Mouse (Mus musculus) ES-Bruce4 (cell line): Measurements from ENCODE around the gene Zfp78. TPM values are rescaled to one million over a fixed set of nuclear protein-coding genes. Genes with fewer than 3 reads are reported as not detected.
A peak's percentile ranks its signal among the peaks of the same experiment; 100 is the strongest.

ENCODE experiments used
- H3K27ac ChIP-seq: 2 replicates; pipeline ENCODE4 v1.5.1; 2012; ENCODE audit warnings: low read length, inconsistent platforms; ENCODE audit not compliant: insufficient read depth
- H3K27me3 ChIP-seq: 2 replicates; pipeline ENCODE4 v1.6.1; 2012; ENCODE audit warnings: mild to moderate bottlenecking, low read length, inconsistent platforms; ENCODE audit not compliant: control insufficient read depth, poor library complexity, insufficient read depth, severe bottlenecking
- H3K36me3 ChIP-seq: 2 replicates; pipeline ENCODE4 v1.6.1; 2012; ENCODE audit warnings: inconsistent platforms, mild to moderate bottlenecking, low read length, moderate library complexity; ENCODE audit not compliant: control insufficient read depth, poor library complexity, insufficient read depth, severe bottlenecking
- H3K4me1 ChIP-seq: one replicate; pipeline ENCODE4 v1.8.1; 2011; ENCODE audit warnings: low read length; ENCODE audit not compliant: control insufficient read depth, insufficient read depth
- H3K4me3 ChIP-seq: 2 replicates; pipeline ENCODE4 v1.5.1; 2011; ENCODE audit warnings: low read depth, mild to moderate bottlenecking, low read length
- H3K9ac ChIP-seq: 2 replicates; pipeline ENCODE4 v1.6.1; 2012; ENCODE audit warnings: low read depth, mild to moderate bottlenecking, inconsistent platforms; ENCODE audit not compliant: poor library complexity, severe bottlenecking
- H3K9me3 ChIP-seq: replicated peaks from 2 replicates; pipeline ENCODE4 v1.6.1; 2012; ENCODE audit warnings: mild to moderate bottlenecking, low read length, inconsistent platforms; ENCODE audit not compliant: control insufficient read depth, poor library complexity, insufficient read depth, severe bottlenecking
- CTCF ChIP-seq: IDR thresholded peaks from one replicate; pipeline ENCODE4 v1.8.1; 2011; ENCODE audit warnings: low read depth, low read length
- EP300 ChIP-seq: IDR thresholded peaks from 2 replicates; pipeline ENCODE4 v1.6.1; 2011; ENCODE audit warnings: low read depth, low read length; ENCODE audit not compliant: insufficient read depth
- POLR2A ChIP-seq: IDR thresholded peaks from one replicate; pipeline ENCODE4 v1.8.1; 2011; ENCODE audit warnings: low read length; ENCODE audit not compliant: insufficient read depth
- polyA plus RNA-seq: library from polyadenylated mRNA; stranded (reverse); fragments of >200 nt; gene quantifications from 2 replicates; pipeline ENCODE4 v1.2.4, GENCODE M21; 2011; ENCODE audit warnings: low read depth; ENCODE audit not compliant: missing spikeins, insufficient read depth, insufficient read length

The Zfp78 gene
- polyA plus RNA-seq, 1 experiment, result 1.2 TPM

DNA sequence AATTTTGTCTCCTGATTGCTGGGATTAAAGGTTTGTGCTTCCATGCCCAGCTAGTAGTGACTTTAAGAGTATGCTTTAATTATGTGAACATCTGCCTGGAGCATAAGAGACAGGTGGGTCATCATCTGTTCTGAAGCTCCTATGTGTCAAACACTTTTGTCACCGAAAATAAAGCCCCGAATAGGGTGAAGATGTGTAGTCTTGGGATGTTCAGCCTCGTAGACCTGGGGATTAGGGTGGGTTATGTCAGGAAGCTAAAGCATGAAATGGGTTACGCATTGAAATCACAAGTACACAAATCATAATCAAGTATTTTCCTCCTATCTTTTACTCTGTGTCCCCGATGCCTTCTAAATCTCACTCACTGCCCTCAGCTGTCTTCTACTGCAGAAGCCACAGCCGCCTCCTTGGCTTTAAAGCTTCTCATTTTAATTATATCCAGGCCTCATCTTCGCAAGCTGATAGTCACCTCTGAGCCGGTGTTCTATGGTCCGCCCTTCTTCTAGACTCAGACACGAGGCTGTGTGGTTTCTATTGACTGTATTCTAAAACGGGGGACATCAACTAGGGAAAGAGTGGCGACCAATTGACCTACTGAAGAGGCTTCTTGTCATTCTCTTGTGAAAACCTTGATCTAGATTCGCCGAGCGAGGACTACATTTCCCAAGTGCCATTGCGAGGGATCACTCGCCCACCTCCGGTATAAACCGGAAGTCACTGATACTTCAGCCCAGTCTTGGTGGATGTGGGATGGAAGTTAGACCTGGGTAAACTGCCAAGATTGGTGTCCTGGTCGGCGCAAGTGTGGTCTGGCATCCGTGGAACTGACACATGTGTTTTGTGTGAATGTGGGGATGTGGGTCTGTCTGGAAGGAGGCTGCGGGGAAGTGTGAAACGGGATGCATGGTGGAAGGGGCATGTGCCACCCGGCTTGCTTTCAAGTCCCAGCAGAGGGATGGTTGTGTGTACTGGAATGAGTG is 35.2 kb downstream of the Zfp78 start, which contains the start of gene Smim17:
Gene Smim17 (plus strand): TSS at position 720 of the 980 bp plus-strand sequence.
- H3K4me1 ChIP-seq, result no peaks in the 10 kb centered on the region
- H3K27me3 ChIP-seq, result no peaks in the 10 kb centered on the region
- TF ChIP-seq POLR2A (peak; percentile 53), EP300 (no peak)
- no peaks in the 10 kb centered on the region for H3K36me3 ChIP-seq
- no peaks in the 10 kb centered on the region for H3K9me3 ChIP-seq
- H3K4me3 ChIP-seq, result peak within 1 kb of the TSS; percentile 98
- peak within 1 kb of the TSS; percentile 26 for H3K9ac ChIP-seq
- no peak within 1 kb of the TSS for H3K27ac ChIP-seq

DNA sequence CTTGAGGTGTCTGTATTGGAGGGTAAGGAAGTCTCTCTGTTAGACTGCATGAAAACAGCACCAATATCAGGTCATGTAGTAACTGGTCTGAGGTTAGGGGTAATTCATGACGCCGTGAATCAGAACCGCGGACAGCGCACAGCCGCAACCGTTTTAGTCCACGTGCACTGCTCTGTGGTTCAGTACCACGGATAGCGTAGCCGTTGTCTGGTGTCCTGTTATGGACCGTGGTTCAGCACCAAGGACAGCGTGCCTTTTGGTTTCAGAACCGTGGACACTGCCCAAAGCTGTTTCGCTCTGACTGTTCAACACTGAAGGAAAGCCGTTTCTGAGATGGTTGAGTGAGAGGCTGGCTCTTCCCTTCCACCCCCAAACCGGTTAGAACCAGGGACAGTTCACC is 47.0 kb downstream of the Zfp78 start, which contains the start of gene Gm20715:
Gene Gm20715 (plus strand): TSS at position 235 of the 400 bp plus-strand sequence.
- Histone ChIP-seq H3K9me3 (no peaks in the 10 kb centered on the region), H3K27ac (no peak within 1 kb of the TSS), H3K27me3 (no peaks in the 10 kb centered on the region), H3K9ac (no peak within 1 kb of the TSS), H3K4me1 (no peaks in the 10 kb centered on the region), H3K4me3 (no peak within 1 kb of the TSS), H3K36me3 (no peaks in the 10 kb centered on the region)
- TF ChIP-seq EP300 (peak; percentile 91), POLR2A (no peak), CTCF (peak; percentile 36)

- no peaks in the 10 kb centered on the region for H3K36me3 ChIP-seq
- no peaks in the 10 kb centered on the region for H3K9me3 ChIP-seq
- TF ChIP-seq POLR2A (no peak), EP300 (no peak)
- H3K4me3 ChIP-seq, result peak overlapping the region; percentile 9
- H3K27me3 ChIP-seq, result no peaks in the 10 kb centered on the region
- no peaks in the 10 kb centered on the region for H3K4me1 ChIP-seq
- no peak overlapping the region for H3K27ac ChIP-seq
- H3K9ac ChIP-seq, result no peak overlapping the region
Observed at GRCm38 (mm10) chr7:6414626-6415441, 51.8 kb downstream of the Zfp78 start.

GRCm38 (mm10) chr7:6415442-6415787 is 52.3 kb downstream of the Zfp78 start:
- no peaks in the 10 kb centered on the region for H3K36me3 ChIP-seq

DNA sequence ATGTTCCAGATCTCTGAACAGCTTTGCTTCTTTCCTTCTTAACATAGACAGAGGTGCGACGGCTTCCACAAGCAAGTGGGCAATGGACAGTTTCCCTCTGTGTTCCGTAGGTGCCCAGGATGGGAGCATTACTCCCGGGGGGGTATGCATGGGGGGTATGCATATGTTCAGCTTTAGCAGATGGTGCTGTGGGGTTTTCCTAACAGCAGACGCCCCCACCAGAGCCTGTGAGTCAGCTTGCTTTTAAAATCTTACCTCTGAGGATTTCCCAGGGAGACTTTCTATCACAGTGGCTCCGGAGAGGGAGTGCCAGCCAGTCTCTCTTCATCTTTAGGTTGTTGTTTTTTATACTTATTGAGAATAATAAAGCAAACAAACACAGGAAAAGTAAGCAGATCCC is 56.8 kb downstream of the Zfp78 start:
- Histone ChIP-seq H3K9me3 (no peaks in the 10 kb centered on the region), H3K36me3 (no peaks in the 10 kb centered on the region), H3K9ac (no peak overlapping the region), H3K27ac (no peak overlapping the region), H3K27me3 (no peaks in the 10 kb centered on the region), H3K4me1 (no peaks in the 10 kb centered on the region), H3K4me3 (no peak overlapping the region)
- TF ChIP-seq CTCF (no peak), POLR2A (no peak), EP300 (no peak)

More at GRCm38 (mm10) chr7:6415442-6415787, 52.3 kb downstream of the Zfp78 start:
- H3K27me3 ChIP-seq, result no peaks in the 10 kb centered on the region
- H3K9me3 ChIP-seq, result no peaks in the 10 kb centered on the region
- TF ChIP-seq EP300 (no peak), CTCF (no peak), POLR2A (no peak)
- H3K9ac ChIP-seq, result no peak overlapping the region
- H3K27ac ChIP-seq, result no peak overlapping the region
- no peak overlapping the region for H3K4me3 ChIP-seq
- no peaks in the 10 kb centered on the region for H3K4me1 ChIP-seq
